ENCODE assay signal across 8 mouse cellular contexts in genomic region chr1:64305427-64306213, GRCm38 (mm10).
DNase-seq lines count a peak whose midpoint lies in the region; ATAC-seq and TF ChIP-seq lines count a peak whose summit lies in the region.

No protein-coding gene starts in this region.

- H3K36me3 ChIP-seq in thymus, adult 2 months (ENCODE audit: control insufficient read depth, insufficient read depth, low read length), result no peaks in the 10 kb centered on the region
- H3K36me3 ChIP-seq in intestine, embryonic 14.5 days (ENCODE audit: control insufficient read depth, insufficient read depth, low read length), result no peaks in the 10 kb centered on the region
- no peaks in the 10 kb centered on the region for H3K36me3 ChIP-seq in midbrain, embryonic 10.5 days

- no peaks in the 10 kb centered on the region for H3K27me3 ChIP-seq in thymus, adult 2 months (ENCODE audit: control insufficient read depth, insufficient read depth, low read length)
- no peaks in the 10 kb centered on the region for H3K27me3 ChIP-seq in intestine, embryonic 14.5 days (replicated peaks; ENCODE audit: control insufficient read depth, insufficient read depth, low read length)
- no peaks in the 10 kb centered on the region for H3K27me3 ChIP-seq in midbrain, embryonic 10.5 days (ENCODE audit: low read depth, poor library complexity, severe bottlenecking)

- H3K27ac ChIP-seq in thymus, adult 2 months (ENCODE audit: control insufficient read depth, insufficient read depth, low read length), result peak overlapping the region; percentile 44; the same call in 1 of the 2 replicates
- H3K27ac ChIP-seq in cortical plate, adult 2 months (ENCODE audit: insufficient read depth, low read length), result peak overlapping the region; percentile 80
- H3K27ac ChIP-seq in intestine, embryonic 14.5 days (ENCODE audit: low read depth), result peak overlapping the region; percentile 88
- peak overlapping the region; percentile 68 for H3K27ac ChIP-seq in midbrain, embryonic 10.5 days (replicated peaks)

- intact Hi-C loops in left cerebral cortex, postnatal 36 days (cut with DNase I), result loop anchor here (2.0 kb wide), 1 partner anchor 185 kb away; no protein-coding TSS in a partner anchor

- H3K9me3 ChIP-seq in intestine, embryonic 14.5 days (ENCODE audit: control insufficient read depth, low read length), result no peaks in the 10 kb centered on the region
- no peaks in the 10 kb centered on the region for H3K9me3 ChIP-seq in midbrain, embryonic 10.5 days (replicated peaks)

- no peak for TF ChIP-seq POLR2A in thymus, adult 2 months (IDR thresholded peaks at IDR 0.05; ENCODE audit: control insufficient read depth, extremely low read depth, insufficient read depth, low read length, poor library complexity)
- TF ChIP-seq POLR2A in cortical plate, adult 2 months (IDR thresholded peaks at IDR 0.05; ENCODE audit: extremely low read depth, insufficient read depth, low read length), result no peak

- peak overlapping the region; percentile 29 for H3K4me2 ChIP-seq in intestine, embryonic 14.5 days (ENCODE audit: low read length)

- peaks cover 21% of the 10 kb centered on the region for H3K4me1 ChIP-seq in thymus, adult 2 months (replicated peaks; ENCODE audit: control insufficient read depth, insufficient read depth, low read length)
- H3K4me1 ChIP-seq in cortical plate, adult 2 months (ENCODE audit: control insufficient read depth, insufficient read depth, low read length), result peaks cover 3% of the 10 kb centered on the region; the same call in 1 of the 2 replicates
- H3K4me1 ChIP-seq in intestine, embryonic 14.5 days (replicated peaks; ENCODE audit: control insufficient read depth, insufficient read depth, low read length), result peaks cover 39% of the 10 kb centered on the region
- H3K4me1 ChIP-seq in midbrain, embryonic 10.5 days, result peaks cover 25% of the 10 kb centered on the region

- WGBS in thymus, adult 2 months, result 43% methylated on average over 13 of the region's 13 CpGs
- WGBS in intestine, embryonic 14.5 days, result 21% methylated on average over 13 of the region's 13 CpGs
- WGBS in midbrain, embryonic 10.5 days, result 56% methylated on average over 13 of the region's 13 CpGs

- no peak overlapping the region for H3K9ac ChIP-seq in intestine, embryonic 14.5 days (ENCODE audit: low read length)

- TF ChIP-seq CTCF in thymus, adult 2 months (IDR thresholded peaks at IDR 0.05; ENCODE audit: borderline replicate concordance, control insufficient read depth, extremely low read depth, insufficient read depth, low read length, poor library complexity), result no peak
- no peak for TF ChIP-seq CTCF in cortical plate, adult 2 months (IDR thresholded peaks at IDR 0.05; ENCODE audit: extremely low read depth, insufficient read depth, low read length)

- no peak overlapping the region for H3K4me3 ChIP-seq in thymus, adult 2 months (ENCODE audit: control insufficient read depth, insufficient read depth, low read length)
- no peak overlapping the region for H3K4me3 ChIP-seq in cortical plate, adult 2 months (ENCODE audit: insufficient read depth, low read length)
- no peak overlapping the region for H3K4me3 ChIP-seq in intestine, embryonic 14.5 days (ENCODE audit: low read depth, low read length)
- H3K4me3 ChIP-seq in midbrain, embryonic 10.5 days, result no peak overlapping the region

- ATAC-seq in intestine, embryonic 14.5 days (replicated peaks; ENCODE audit: low FRiP score, low TSS enrichment, low read depth), result peak; percentile 73

- no peak for DNase-seq in thymus, adult 2 months
- DNase-seq in thymus, postnatal 36 days, result no peak
- peak; percentile 68 for DNase-seq in gastrocnemius, postnatal 25 days
- peak; percentile 68 for DNase-seq in intestine, embryonic 14.5 days (ENCODE audit: low spot score)
- peak; percentile 50 to 64 for DNase-seq in left cerebral cortex, postnatal 36 days (ENCODE audit: low spot score in 2 of 2)
- DNase-seq in midbrain, embryonic 10.5 days (ENCODE audit: low spot score), result peak; percentile 27
- peak; percentile 46 to 73 for DNase-seq in urinary bladder, postnatal 36 days (ENCODE audit: low spot score in 2 of 2)

Comparison
In these comparisons a context has a peak if more than half of its experiments do, and no peak if none do; other contexts are left out.
1. DNase-seq: peak in gastrocnemius, postnatal 25 days (single experiment), intestine, embryonic 14.5 days (single experiment), left cerebral cortex, postnatal 36 days (2 of 2), midbrain, embryonic 10.5 days (single experiment) and urinary bladder, postnatal 36 days (2 of 2); none in thymus, adult 2 months (single experiment) and thymus, postnatal 36 days (0 of 2).
2. Peak in every context shown above with its lines, with median percentiles within 50 percentile points of each other: H3K27ac ChIP-seq.